In genomic region chr1:136587761-136588405, GRCm38 (mm10) we compare ENCODE assay signal across 23 mouse cellular contexts. TPM values are rescaled to one million over a fixed set of nuclear protein-coding genes. Genes with fewer than 3 reads are reported as not detected.
A peak's percentile ranks its signal among the peaks of the same experiment; 100 is the strongest.
DNase-seq lines count a peak whose midpoint lies in the region; ATAC-seq lines count a peak whose summit lies in the region.
"Had no signal": no experiment of that assay in that cellular context is flagged by ENCODE, and none has a peak within 500 bp of the region (broad histone marks: within the 10 kb centered on the region; RNA-seq: fewer than 3 reads in every experiment).

No protein-coding gene starts in this region.

- peak; percentile 19 for DNase-seq in embryo, embryonic 10.5 days (ENCODE audit: low spot score)
- no peak for DNase-seq in embryo, embryonic 10 days (ENCODE audit: low spot score)
- DNase-seq in embryonic facial prominence, embryonic 11.5 days (ENCODE audit: low spot score), result peak; percentile 62
- DNase-seq in forelimb bud, embryonic 11.5 days (ENCODE audit: low read depth, low spot score), result peak; percentile 46
- DNase-seq in limb, embryonic 11.5 days (ENCODE audit: low spot score), result peak; percentile 36
- DNase-seq in thymus, postnatal 36 days, result no peak
- DNase-seq in heart, adult 11 months, result no peak
- DNase-seq: adrenal gland, adult 2 months; adrenal gland, postnatal 10 days; adrenal gland, postnatal 25 days; B cell, adult 2 months; cerebellum, adult 11 months; cerebellum, adult 18-20 months; cerebellum, adult 8-10 months; cerebellum, adult 9-11 months; cerebellum, postnatal 14 days; cerebellum, postnatal 36 days; forebrain, postnatal 0 days had no signal

- no peaks in the 10 kb centered on the region for H3K36me3 ChIP-seq in embryonic facial prominence, embryonic 11.5 days (replicated peaks; ENCODE audit: control insufficient read depth, insufficient read depth, low read depth, low read length)
- H3K36me3 ChIP-seq in limb, embryonic 11.5 days (ENCODE audit: control insufficient read depth, insufficient read depth, low read length), result no peaks in the 10 kb centered on the region
- H3K36me3 ChIP-seq in midbrain, embryonic 15.5 days (replicated peaks), result no peaks in the 10 kb centered on the region
- H3K36me3 ChIP-seq: forebrain, embryonic 15.5 days had no signal

- H3K27ac ChIP-seq in embryonic facial prominence, embryonic 11.5 days (replicated peaks; ENCODE audit: low read depth, low read length), result no peak overlapping the region
- no peak overlapping the region for H3K27ac ChIP-seq in limb, embryonic 11.5 days (replicated peaks; ENCODE audit: low read depth, low read length)
- no peak overlapping the region for H3K27ac ChIP-seq in midbrain, embryonic 15.5 days
- H3K27ac ChIP-seq: forebrain, embryonic 13.5 days; forebrain, embryonic 15.5 days had no signal

- no peak; the same call in 1 of the 2 replicates for ATAC-seq in embryonic facial prominence, embryonic 11.5 days (replicated peaks; ENCODE audit: insufficient number of reproducible peaks, low FRiP score, low TSS enrichment, low read depth)
- ATAC-seq in limb, embryonic 11.5 days (ENCODE audit: insufficient number of reproducible peaks, low FRiP score, low TSS enrichment, low read depth), result no peak
- ATAC-seq in midbrain, embryonic 15.5 days (replicated peaks), result no peak
- ATAC-seq: CD4-positive, CD25-positive, alpha-beta regulatory T cell, adult 4 months; forebrain, embryonic 15.5 days; forebrain, postnatal 0 days had no signal

- no peak overlapping the region for H3K4me2 ChIP-seq in embryonic facial prominence, embryonic 11.5 days (ENCODE audit: low read depth, low read length)
- H3K4me2 ChIP-seq in limb, embryonic 11.5 days (ENCODE audit: low read depth, severe bottlenecking), result no peak overlapping the region
- H3K4me2 ChIP-seq in midbrain, embryonic 15.5 days, result no peak overlapping the region

- 47% methylated on average over 13 of the region's 13 CpGs for WGBS in embryonic facial prominence, embryonic 11.5 days
- WGBS in limb, embryonic 11.5 days, result 32% methylated on average over 13 of the region's 13 CpGs
- 81% methylated on average over 13 of the region's 13 CpGs for WGBS in midbrain, embryonic 15.5 days

- H3K27me3 ChIP-seq in embryonic facial prominence, embryonic 11.5 days (ENCODE audit: control insufficient read depth, insufficient read depth, low read length), result no peaks in the 10 kb centered on the region
- H3K27me3 ChIP-seq in limb, embryonic 11.5 days (ENCODE audit: control insufficient read depth, insufficient read depth, low read length), result no peaks in the 10 kb centered on the region
- no peaks in the 10 kb centered on the region for H3K27me3 ChIP-seq in midbrain, embryonic 15.5 days (replicated peaks)
- H3K27me3 ChIP-seq: CH12.LX; forebrain, embryonic 15.5 days had no signal

- H3K4me1 ChIP-seq in embryonic facial prominence, embryonic 11.5 days (ENCODE audit: control insufficient read depth, insufficient read depth, low read length), result no peaks in the 10 kb centered on the region
- peaks cover 6% of the 10 kb centered on the region for H3K4me1 ChIP-seq in limb, embryonic 11.5 days (ENCODE audit: control insufficient read depth, insufficient read depth, low read length)
- H3K4me1 ChIP-seq in midbrain, embryonic 15.5 days, result peaks cover 12% of the 10 kb centered on the region; the same call in 1 of the 2 replicates

- H3K9me3 ChIP-seq in embryonic facial prominence, embryonic 11.5 days (replicated peaks; ENCODE audit: control insufficient read depth, low read length), result no peaks in the 10 kb centered on the region
- no peaks in the 10 kb centered on the region for H3K9me3 ChIP-seq in limb, embryonic 11.5 days (ENCODE audit: control insufficient read depth, low read length)
- H3K9me3 ChIP-seq in midbrain, embryonic 15.5 days, result no peaks in the 10 kb centered on the region
- H3K9me3 ChIP-seq: forebrain, embryonic 13.5 days; forebrain, embryonic 15.5 days had no signal

- no peak overlapping the region for H3K9ac ChIP-seq in embryonic facial prominence, embryonic 11.5 days (replicated peaks; ENCODE audit: low read length)
- no peak overlapping the region for H3K9ac ChIP-seq in limb, embryonic 11.5 days (ENCODE audit: low read length)
- H3K9ac ChIP-seq in midbrain, embryonic 15.5 days, result no peak overlapping the region
- H3K9ac ChIP-seq: forebrain, postnatal 0 days had no signal

- H3K4me3 ChIP-seq in embryonic facial prominence, embryonic 11.5 days (ENCODE audit: low read depth, low read length), result no peak overlapping the region
- H3K4me3 ChIP-seq in limb, embryonic 11.5 days (ENCODE audit: low read depth, low read length), result no peak overlapping the region
- no peak overlapping the region for H3K4me3 ChIP-seq in midbrain, embryonic 15.5 days
- H3K4me3 ChIP-seq: forebrain, embryonic 13.5 days had no signal

RNA-seq across cellular contexts. Expression of gene Zfp281, which starts 36.8 kb away (rescaled TPM):
- polyA plus RNA-seq in embryonic facial prominence, embryonic 11.5 days (2014; fragmentation: Nextera tagmentation; extraction: Ambion mirVana), result 41.2 and 42.3 TPM in 2 replicates
- 38.6 and 42.2 TPM in 2 replicates for polyA plus RNA-seq in limb, embryonic 11.5 days (2014; fragmentation: Nextera tagmentation; extraction: Ambion mirVana)
- polyA plus RNA-seq in midbrain, embryonic 15.5 days (2015; fragmentation: Nextera tagmentation; extraction: Ambion mirVana), result 23.9 TPM in 2 replicates

Comparison
In these comparisons a context has a peak if more than half of its experiments do, and no peak if none do; other contexts are left out.
1. DNase-seq: peak in embryo, embryonic 10.5 days (single experiment), embryonic facial prominence, embryonic 11.5 days (single experiment), forelimb bud, embryonic 11.5 days (single experiment) and limb, embryonic 11.5 days (single experiment); none in embryo, embryonic 10 days (single experiment), thymus, postnatal 36 days (0 of 2) and heart, adult 11 months (single experiment).